Mouse (Mus musculus) lung, embryonic 14.5 days (tissue): ENCODE data around the gene Yif1a. TPM values are rescaled to one million over a fixed set of nuclear protein-coding genes. Genes with fewer than 3 reads are reported as not detected.
A peak's percentile ranks its signal among the peaks of the same experiment; 100 is the strongest.

ENCODE experiments used
- ATAC-seq: fragments of 200-750 bp; cut with Nextera tagmentation; 2 replicates; pipeline ENCODE4 v1.8.0; 2017; ENCODE audit warnings: mild to moderate bottlenecking, moderate TSS enrichment, moderate library complexity; ENCODE audit not compliant: insufficient read depth
- DNase-seq: peaks from one replicate; pipeline ENCODE4 v3.0.0-alpha.2; 2015
- H3K27ac ChIP-seq: fragments of 300-500 bp; sonication (generic); 2 replicates; pipeline ENCODE4 v1.5.1; 2014; ENCODE audit warnings: low read depth, mild to moderate bottlenecking, moderate library complexity
- H3K27me3 ChIP-seq: fragments of 300-500 bp; sonication (generic); 2 replicates; pipeline ENCODE4 v1.6.1; 2014; ENCODE audit warnings: low read length, control low read depth; ENCODE audit not compliant: insufficient read depth
- H3K36me3 ChIP-seq: fragments of 300-500 bp; sonication (generic); 2 replicates; pipeline ENCODE4 v1.6.1; 2014; ENCODE audit warnings: control low read depth; ENCODE audit not compliant: insufficient read depth
- H3K4me1 ChIP-seq: fragments of 300-500 bp; sonication (generic); 2 replicates; pipeline ENCODE4 v1.6.1; 2014; ENCODE audit warnings: antibody characterized with exemption, control low read depth; ENCODE audit not compliant: insufficient read depth
- H3K4me2 ChIP-seq: fragments of 300-500 bp; sonication (generic); 2 replicates; pipeline ENCODE4 v1.6.1; 2014; ENCODE audit warnings: mild to moderate bottlenecking
- H3K4me3 ChIP-seq: fragments of 300-500 bp; sonication (generic); 2 replicates; pipeline ENCODE4 v1.5.1; 2014; ENCODE audit warnings: low read depth, low read length
- H3K9ac ChIP-seq: fragments of 300-500 bp; sonication (generic); 2 replicates; pipeline ENCODE4 v1.6.1; 2014
- H3K9me3 ChIP-seq: fragments of 300-500 bp; sonication (generic); 2 replicates; pipeline ENCODE4 v1.6.1; 2016; ENCODE audit warnings: low read depth, low read length, control low read depth
- CTCF ChIP-seq: IDR thresholded peaks from 2 replicates; pipeline ENCODE4 v1.5.1; 2016; ENCODE audit warnings: antibody characterized with exemption, low read depth
- WGBS: fragments of 180-500 bp; shearing (Covaris S2); extraction: QIAGEN DNeasy Blood & Tissue Kit; methylation state at CpG from one replicate; pipeline ENCODE4 v1.1.7; 2014; 5-methylcytosine and 5-hydroxymethylcytosine counted together
- polyA plus RNA-seq: library from polyadenylated mRNA; unstranded; fragments of >200 nt; fragmentation: Nextera tagmentation; extraction: Ambion mirVana; gene quantifications from 2 replicates; pipeline ENCODE4 v1.2.1, GENCODE M21; 2014

Gene Yif1a
- polyA plus RNA-seq, 1 experiment from 2014 or later = 99.2 TPM

DNA sequence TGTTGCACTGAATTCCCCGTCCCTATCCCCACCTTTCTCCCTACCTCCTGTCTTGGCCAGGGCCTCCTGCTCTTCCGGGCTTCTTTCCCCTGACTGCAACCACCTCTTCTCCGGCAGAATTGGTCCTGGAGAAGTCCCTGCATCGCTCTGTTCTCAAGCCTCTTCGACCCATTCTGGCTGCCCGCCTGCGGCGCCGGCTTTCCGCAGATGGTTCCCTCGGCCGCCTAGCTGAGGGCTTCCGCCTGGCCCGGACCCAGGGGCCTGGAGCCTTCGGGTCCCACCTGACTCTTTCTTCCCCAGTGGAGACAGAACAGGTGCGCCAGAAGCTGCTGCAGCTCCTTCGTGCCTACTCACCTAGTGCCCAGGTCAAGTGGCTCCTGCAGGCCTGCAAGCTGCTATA lies 35.5 kb upstream of the Yif1a start:
- H3K9ac ChIP-seq = no peak overlapping the region
- no peak overlapping the region for H3K27ac ChIP-seq
- WGBS = 55% methylated on average over 17 of the region's 17 CpGs
- peaks cover 8% of the 10 kb centered on the region; the same call in 1 of the 2 replicates for H3K4me1 ChIP-seq
- no peaks in the 10 kb centered on the region for H3K9me3 ChIP-seq
- ATAC-seq (no peak), DNase-seq (no peak)
- no peak for TF ChIP-seq CTCF
- H3K36me3 ChIP-seq = peaks cover 17% of the 10 kb centered on the region
- 0 out of 2 replicates have a peak overlapping the region, but pooled peaks have one; percentile 4 for H3K4me3 ChIP-seq
- H3K4me2 ChIP-seq = no peak overlapping the region
- H3K27me3 ChIP-seq = peaks cover 19% of the 10 kb centered on the region

- Histone ChIP-seq H3K27me3 (peaks cover 19% of the 10 kb centered on the region), H3K27ac (no peak overlapping the region), H3K36me3 (peaks cover 8% of the 10 kb centered on the region; the same call in 1 of the 2 replicates), H3K9me3 (no peaks in the 10 kb centered on the region), H3K9ac (no peak overlapping the region), H3K4me2 (no peak overlapping the region), H3K4me3 (no peak overlapping the region), H3K4me1 (peaks cover 17% of the 10 kb centered on the region)
- ATAC-seq = no peak
- WGBS = 13% methylated on average over 9 of the region's 9 CpGs
- peak; percentile 87 for TF ChIP-seq CTCF
- peak; percentile 65 for DNase-seq
These were observed 34.4 kb upstream of the Yif1a start for GRCm38 (mm10) chr19:5053909-5054308.

DNA sequence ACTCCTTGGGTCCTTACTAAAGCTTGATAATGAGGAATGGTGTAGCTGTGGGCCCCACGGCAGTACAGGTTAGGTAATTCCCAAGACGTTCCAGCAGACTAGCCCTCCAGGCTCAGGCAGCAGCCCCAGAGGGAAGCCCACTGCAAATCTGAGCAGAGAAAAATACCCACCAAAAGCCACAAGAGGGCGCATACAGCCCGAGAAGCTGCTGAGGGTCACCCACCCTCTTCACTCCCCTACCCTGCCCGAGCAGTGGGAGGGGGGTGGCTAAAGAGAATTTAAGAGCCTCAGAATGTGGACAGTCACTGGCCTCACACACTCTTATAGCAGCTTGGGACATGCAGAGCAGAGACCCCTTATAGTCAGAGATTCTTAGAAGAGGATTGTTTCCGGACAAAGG lies 32.1 kb upstream of the Yif1a start:
- peaks cover 37% of the 10 kb centered on the region for H3K4me1 ChIP-seq
- peak; percentile 4; the same call in 1 of the 2 replicates for ATAC-seq
- H3K4me2 ChIP-seq = 0 out of 2 replicates have a peak overlapping the region, but pooled peaks have one; percentile 16

DNA sequence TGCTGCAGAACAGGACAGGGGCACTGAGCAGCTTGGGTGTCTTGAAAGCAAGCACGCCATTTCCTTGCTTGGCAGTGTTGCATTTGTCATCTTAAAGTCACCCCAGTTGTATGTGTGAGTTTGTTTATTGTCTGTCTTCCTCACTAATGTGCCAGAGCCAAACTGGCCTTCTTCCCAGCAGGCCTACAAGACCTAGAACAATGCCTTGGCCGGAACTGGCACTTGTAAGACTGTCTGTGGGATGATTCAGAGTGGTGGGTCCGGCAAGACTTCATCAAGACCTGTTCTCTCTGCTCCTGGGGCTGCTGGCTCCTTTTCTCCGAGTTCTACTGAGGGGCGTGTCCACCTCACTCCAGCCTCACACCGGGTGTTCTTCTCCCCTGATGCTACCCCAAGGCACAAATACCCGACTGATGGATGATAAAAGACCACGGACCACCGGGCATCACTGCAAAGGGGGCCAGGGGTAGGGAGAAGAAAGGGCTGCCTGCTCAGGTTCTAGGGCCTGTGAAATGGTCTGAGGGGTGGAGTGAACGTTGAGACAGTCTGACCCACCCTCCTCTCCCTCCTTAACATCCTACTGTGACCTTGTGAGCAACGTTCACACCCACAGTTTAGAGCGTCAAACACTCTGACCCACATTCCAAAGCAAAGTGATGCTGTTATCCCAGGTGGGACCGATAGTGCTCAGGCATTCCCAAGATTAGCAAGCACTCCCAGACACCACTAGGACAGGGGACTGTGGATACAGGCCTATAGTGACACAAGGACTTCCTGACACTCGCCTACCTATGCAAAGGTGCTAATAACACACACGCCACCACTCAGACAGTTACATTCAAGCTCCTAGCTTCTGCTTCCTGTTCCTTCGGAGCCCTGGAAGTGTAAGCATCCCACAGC lies 30.2 kb upstream of the Yif1a start:
- peak overlapping the region; percentile 28; the same call in 1 of the 2 replicates for H3K9ac ChIP-seq

More for the DNA sequence above, 32.1 kb upstream of the Yif1a start:
- WGBS = 8% methylated on average over 6 of the region's 6 CpGs
- H3K27me3 ChIP-seq = peaks cover 18% of the 10 kb centered on the region
- DNase-seq = peak; percentile 90
- no peak overlapping the region for H3K27ac ChIP-seq
- no peak overlapping the region for H3K9ac ChIP-seq
- TF ChIP-seq CTCF = peak; percentile 85
- no peaks in the 10 kb centered on the region for H3K9me3 ChIP-seq
- 0 out of 2 replicates have a peak, but pooled peaks cover 3% of the 10 kb centered on the region for H3K36me3 ChIP-seq
- H3K4me3 ChIP-seq = no peak overlapping the region

DNA sequence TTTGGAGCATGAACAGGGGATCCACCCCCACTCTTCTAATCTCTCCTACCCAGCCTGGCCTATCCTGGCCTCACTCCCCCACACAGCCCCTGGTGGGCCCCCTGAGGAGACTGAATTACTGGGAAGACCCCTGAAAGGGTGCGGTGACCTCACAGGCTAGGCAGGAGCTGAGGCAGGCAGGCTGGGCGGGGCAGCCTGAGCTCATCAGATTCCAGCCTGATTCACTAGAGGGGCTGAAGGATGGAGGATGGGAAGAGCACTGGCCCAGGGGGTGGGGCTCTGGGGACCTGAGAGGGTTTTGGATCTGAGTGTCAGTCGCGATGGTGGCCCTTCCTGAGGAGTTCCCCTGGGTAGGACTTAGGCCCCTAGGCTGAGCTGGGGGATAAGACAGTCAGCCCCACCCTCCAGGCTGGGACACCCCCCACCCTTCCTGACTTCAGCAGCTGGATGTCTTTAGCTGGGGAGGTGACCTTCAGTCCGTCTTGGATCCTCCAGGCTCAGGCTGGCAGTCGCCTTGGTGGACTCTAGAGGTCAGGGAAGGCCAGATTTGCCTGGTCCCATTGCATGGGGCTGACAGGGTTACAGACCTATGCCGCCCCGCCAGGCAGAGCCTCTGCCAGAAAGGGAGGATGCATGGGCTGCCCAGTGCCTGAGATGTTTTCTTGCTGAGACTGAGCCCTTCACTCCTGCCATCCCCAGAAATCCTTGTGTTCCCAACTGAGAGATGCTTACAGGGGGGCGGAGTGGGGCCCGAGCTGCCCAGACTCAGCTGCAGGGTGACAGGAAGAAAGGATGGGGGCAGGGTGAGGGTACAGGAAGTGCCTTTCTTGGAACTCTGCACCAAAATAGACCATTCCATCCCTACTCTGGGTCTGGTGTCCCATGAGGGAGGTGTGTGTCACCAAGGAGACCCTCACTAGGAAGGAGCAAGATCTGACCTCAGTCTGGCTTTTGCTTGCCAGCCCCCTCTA lies 29.3 kb upstream of the Yif1a start:
- Histone ChIP-seq H3K36me3 (no peaks in the 10 kb centered on the region), H3K4me2 (peak overlapping the region; percentile 41), H3K27me3 (no peaks in the 10 kb centered on the region), H3K9me3 (no peaks in the 10 kb centered on the region), H3K9ac (peak overlapping the region; percentile 28; the same call in 1 of the 2 replicates), H3K4me3 (no peak overlapping the region), H3K4me1 (peaks cover 40% of the 10 kb centered on the region), H3K27ac (peak overlapping the region; percentile 90)
- no peak for TF ChIP-seq CTCF
- ATAC-seq (peak; percentile 52), DNase-seq (peak; percentile 69)
- 8% methylated on average over 10 of the region's 10 CpGs for WGBS

More for the DNA sequence above, 30.2 kb upstream of the Yif1a start:
- no peak for TF ChIP-seq CTCF
- H3K4me1 ChIP-seq = peaks cover 40% of the 10 kb centered on the region
- peaks cover under 1% of the 10 kb centered on the region; the same call in 1 of the 2 replicates for H3K27me3 ChIP-seq
- peak overlapping the region; percentile 90; the same call in 1 of the 2 replicates for H3K27ac ChIP-seq
- H3K36me3 ChIP-seq = no peaks in the 10 kb centered on the region
- DNase-seq (peak; percentile 72), ATAC-seq (no peak)
- 16% methylated on average over 16 of the region's 16 CpGs for WGBS
- peak overlapping the region; percentile 4; the same call in 1 of the 2 replicates for H3K4me2 ChIP-seq
- no peak overlapping the region for H3K4me3 ChIP-seq
- no peaks in the 10 kb centered on the region for H3K9me3 ChIP-seq

GRCm38 (mm10) chr19:5060365-5061330 lies 27.7 kb upstream of the Yif1a start:
- DNase-seq (peak; percentile 84), ATAC-seq (peak; percentile 48)
- TF ChIP-seq CTCF = no peak
- Histone ChIP-seq H3K9ac (no peak overlapping the region), H3K4me1 (peaks cover 49% of the 10 kb centered on the region), H3K9me3 (no peaks in the 10 kb centered on the region), H3K4me3 (no peak overlapping the region), H3K27ac (peak overlapping the region; percentile 90), H3K36me3 (no peaks in the 10 kb centered on the region), H3K27me3 (no peaks in the 10 kb centered on the region), H3K4me2 (peak overlapping the region; percentile 25; the same call in 1 of the 2 replicates)
- WGBS = 22% methylated on average over 5 of the region's 5 CpGs
